Mouse (Mus musculus): ENCODE measurements around the gene L2hgdh.
"Not testable (repeated sequence)": the region's sequence is repeated elsewhere in the genome, so short reads cannot be mapped to it uniquely, and the experiment has no call there.

The L2hgdh gene

DNA sequence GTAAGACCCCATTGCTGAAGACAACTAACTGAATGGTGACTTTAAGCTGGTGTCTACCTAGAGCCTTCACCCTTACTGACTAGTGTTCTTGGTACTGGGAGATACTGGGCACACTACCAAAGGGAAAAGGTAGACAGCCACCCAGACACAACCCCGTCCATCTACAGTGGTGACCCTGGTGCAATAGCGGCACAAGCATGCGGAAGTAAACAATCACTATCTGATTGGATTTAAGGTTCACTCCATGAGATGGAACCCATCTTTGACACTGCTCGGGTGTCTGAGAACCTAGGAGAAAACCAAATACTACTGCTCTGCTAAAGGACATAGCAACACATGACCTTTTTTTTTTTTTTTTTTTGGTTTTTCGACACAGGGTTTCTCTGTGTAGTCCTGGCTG, 63.0 kb downstream of the L2hgdh start:
- DNase-seq: no peak

DNA sequence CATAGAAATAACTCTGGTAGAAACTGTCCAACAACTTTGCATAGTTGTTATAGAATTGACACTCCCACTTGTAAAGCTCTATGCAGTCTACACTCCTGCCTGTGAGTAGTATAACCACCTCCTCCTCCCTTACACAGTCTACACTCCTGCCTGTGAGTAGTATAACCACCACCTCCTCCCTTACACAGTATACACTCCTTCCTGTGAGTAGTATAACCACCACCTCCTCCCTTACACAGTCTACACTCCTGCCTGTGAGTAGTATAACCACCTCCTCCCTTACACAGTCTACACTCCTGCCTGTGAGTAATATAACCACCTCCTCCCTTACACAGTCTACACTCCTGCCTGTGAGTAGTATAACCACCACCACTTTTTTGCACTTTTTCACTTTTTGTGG, 70.7 kb downstream of the L2hgdh start:
- not testable (repeated sequence) for DNase-seq

DNA sequence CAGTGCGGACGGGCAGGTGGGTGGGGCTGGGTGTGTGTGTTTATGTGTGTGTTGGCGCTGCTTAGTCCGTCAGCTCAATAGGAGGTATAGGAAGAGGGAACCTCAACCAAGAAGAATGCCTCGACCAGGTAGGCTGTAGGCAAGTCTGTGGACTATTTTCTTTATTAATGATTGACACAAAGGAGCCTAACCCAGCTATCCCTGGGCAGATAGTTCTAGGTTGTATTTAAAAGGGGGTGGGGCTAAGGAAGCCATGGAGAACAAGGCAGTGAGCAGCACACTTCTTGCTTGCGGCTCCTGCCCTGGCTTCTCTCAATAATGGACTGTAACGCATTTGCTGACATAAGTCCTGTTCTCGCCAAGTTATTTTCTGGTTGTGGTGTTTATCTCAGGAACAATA, 75.2 kb downstream of the L2hgdh start:
- no peak for DNase-seq

DNA sequence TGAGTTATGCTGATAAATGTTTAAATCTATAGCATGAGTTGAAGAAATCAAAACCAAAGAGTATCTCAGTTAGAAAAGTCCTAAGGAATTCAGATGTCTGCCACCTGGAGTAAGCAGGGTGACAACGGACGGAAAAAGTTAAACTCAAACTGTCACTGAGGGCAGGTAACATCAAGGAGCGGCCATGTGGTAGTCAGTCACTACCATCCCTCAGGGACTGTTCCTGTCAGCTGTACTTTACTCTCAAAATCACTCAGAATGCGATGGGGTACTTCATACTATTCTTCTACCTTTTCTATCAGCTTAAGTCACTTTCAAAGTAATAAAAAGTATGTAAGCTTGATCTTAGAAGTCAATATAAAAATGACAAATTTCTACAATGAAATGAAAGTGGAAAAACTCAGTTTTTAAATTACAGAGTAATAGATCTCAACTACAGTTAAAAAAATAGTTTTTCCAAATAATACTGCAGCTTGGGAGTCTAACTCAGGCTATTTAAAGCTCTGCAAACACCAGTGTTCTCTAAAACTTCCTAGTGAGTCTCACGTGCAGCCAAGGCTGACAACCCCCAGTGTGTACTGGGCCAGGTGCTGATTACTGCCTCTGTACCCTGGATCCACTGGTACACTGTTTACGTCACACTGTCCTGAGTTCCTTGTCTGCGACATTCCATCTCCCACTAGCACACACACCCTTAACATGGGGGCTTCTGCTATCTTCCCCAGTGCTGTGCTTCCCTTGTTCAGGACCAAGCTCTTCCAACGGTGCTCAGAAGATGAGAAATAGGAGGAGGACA, 78.7 kb downstream of the L2hgdh start:
- DNase-seq: no peak

DNA sequence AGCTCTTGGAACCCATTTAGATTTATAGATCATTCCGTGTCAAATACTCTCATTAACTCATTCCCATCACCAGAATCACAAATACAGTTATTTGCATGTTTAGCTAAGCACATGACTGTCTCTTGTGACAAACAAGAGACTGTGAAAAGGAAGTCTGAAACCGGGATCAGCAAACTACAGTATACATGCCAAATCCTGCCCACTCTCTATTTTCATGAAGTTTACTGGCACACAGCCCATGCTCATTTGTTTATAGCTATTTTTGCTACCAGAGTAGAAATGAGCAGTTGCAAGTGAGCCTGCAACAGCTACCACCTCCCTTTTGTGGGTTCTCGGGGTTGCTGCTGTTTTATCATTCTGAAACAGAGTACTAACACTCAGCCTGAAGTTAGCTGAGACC, 79.8 kb downstream of the L2hgdh start:
- DNase-seq: no peak

DNA sequence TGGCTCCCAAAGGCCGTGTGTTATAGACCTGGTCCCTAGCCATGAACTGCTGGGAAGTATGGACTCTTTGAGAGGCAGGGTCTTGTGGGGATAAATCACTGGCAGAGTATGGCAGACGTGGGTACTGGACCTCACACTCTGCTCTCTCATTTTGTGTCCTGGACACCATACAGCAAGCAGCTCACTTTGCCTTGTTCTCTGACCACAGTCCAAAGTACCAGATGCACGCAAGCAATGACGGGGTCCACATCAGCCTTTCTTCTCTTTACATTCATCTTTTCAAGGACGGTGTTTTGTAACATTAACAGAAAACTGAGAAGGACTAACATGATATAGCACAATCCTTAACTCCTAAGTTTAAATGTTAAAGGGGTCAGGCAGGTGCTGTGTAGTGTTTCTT, 81.8 kb downstream of the L2hgdh start:
- DNase-seq: no peak
